Mouse (Mus musculus) Muller cell, postnatal 12 days (primary cell): ENCODE measurements around the gene Mrps18c.
A peak's percentile ranks its signal among the peaks of the same experiment; 100 is the strongest.

Source experiments
- DNase-seq: peaks from one replicate; pipeline ENCODE4 v3.0.0-alpha.2; 2015; ENCODE audit errors: inconsistent ontology term

Gene Mrps18c

DNA sequence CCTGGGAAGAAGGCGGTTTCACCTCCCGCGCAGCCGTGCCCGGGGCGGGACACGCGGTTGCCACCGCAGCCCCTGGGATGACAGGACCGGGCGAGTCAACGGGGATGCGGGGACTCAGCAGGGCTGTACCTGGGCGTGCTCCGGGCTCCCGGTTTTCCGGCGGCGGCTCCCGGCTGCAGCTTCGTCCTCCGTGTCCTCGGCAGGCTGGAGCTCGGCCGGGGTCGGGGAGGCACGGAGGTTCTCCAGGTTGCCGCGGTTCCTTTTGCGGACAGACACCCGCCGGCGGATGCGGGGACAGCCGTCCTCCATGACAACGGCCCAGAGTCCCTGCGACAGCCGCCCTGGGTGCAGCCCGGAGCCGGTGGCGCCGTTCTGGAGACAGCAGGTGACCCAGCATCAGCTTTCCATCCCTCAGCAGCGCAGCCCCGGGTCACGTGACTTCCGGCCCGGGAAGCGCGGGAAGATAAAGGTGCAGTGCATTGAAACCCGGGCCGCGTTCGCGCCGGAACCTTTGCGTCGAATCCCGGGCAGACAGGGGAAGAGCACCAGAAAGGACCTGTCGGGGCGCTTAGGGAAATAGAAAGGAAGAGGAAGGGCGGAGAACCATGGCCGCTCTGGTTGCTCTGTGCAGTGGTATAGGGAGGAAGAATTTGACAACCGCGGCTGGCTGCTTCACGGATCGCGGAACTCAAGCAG lies at the start of gene Mrps18c, which contains the start of gene Helq:
Gene Mrps18c, plus strand, starts transcription at position 463 of the 696 bp plus-strand sequence.
Gene Helq, minus strand, starts transcription at position 434 of the 696 bp plus-strand sequence.
- peak; percentile 95 for DNase-seq

DNA sequence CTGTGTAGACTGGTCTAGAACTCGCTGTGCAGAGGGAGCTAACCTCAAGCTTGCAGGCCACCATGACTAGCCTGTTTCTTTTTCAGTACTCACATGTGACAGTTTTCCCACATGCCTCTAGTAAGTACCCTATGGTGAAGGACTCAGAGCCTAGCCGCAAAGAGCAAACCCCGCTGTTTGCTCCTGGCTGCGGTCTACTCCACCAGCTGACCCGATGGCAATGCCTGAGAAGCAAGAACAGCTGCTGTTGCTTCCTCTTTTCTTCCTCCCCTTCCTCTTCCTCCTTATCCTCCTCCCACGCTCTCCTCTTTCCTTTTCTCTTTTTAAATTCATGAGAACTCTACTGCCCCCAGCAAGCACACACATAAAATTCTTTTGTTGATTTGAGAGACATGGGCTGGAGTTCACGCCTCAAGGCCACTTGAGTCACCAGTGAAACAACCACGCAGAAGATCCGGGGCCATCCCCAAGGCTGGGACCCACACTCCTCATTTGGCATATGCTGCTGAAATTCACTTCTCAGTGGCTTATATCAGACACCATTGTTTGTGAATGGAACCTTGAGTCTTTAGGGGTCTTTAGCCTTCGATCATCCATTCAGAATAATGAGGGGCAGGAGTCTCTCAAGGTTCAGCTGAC lies 47.7 kb upstream of the Mrps18c start:
- DNase-seq = no peak

DNA sequence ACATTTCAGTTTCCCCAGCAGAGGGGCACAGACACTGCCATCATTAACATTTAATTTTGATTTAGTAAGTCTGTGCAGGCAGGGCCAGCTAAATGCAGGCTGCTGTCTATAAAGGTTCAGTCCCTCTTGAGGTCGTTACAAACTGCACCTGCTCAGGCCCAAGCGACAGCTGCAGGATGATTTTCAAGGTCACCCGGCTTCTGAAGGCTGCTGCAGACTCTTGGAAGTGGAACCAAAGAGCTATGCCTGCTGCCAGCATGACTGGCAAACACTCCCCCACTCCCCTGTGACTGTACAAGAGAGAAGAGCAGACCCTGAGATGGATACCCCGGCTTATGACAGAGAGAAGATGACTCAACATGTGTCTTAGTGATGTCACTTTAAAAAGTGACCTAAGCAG lies 46.8 kb upstream of the Mrps18c start:
- no peak for DNase-seq

DNA sequence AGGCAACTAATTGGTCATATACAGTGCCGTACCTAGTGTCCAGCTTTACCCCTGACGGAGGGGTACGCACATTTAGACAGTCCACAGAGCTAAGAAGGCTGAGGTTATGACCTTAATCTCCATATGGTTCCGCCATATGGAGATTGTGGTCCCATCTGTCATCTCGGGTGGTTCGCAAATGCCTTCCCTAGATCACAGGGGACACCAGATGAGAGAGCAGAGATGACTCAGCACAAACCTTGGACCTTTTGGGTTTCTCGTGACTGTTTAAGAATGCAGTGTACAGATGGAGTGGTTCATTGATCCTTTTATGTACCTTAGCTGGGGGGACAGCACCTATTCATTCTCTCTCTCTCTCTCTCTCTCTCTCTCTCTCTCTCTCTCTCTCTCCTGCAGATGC lies 45.0 kb upstream of the Mrps18c start:
- no peak for DNase-seq

DNA sequence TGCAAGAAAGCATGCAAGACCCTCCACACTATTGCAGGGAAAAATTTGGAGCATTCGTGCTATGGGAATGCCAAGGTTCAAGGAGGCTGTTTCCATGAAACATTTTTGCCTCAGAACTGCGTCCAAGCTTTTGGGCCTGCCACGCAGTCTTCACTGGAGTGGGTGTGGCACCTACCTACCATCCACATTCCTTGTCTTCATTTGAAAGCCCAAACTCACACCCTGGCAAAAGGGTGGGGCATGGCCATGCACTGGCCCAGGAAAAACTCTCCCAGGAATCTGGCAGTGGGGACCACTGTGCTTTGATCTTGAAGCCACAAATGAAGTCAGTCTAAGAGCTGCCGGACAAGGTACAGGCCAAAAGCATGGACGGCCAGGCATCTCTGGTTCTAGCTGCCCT lies 40.3 kb upstream of the Mrps18c start:
- no peak for DNase-seq

DNA sequence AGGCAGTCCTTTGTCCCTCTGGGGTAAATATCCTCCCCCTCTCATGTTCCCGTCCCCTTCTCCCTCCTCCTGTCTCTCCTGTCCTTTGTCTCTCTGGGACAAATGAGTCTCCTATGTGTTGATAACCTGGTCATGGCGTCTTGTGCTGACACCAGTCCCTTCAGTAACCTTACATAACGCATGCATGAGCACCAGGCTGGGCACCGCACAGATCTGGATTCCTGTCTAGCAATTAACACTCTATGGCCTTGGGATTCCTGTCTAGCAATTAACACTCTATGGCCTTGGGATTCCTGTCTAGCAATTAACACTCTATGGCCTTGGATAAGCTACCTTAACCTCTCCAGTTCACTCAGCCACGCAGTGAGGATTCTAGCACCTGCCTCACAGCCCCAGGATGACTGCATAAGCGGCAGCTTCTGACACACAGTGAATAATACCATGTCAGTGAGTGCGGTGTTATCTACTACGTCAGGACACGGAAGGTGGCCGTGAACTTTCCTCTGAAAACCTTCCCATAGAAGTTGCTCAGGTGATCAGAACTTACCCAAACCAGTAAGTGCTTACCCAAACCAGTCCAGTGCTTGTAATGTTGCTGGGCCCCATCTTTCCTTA lies 38.3 kb upstream of the Mrps18c start:
- no peak for DNase-seq

DNA sequence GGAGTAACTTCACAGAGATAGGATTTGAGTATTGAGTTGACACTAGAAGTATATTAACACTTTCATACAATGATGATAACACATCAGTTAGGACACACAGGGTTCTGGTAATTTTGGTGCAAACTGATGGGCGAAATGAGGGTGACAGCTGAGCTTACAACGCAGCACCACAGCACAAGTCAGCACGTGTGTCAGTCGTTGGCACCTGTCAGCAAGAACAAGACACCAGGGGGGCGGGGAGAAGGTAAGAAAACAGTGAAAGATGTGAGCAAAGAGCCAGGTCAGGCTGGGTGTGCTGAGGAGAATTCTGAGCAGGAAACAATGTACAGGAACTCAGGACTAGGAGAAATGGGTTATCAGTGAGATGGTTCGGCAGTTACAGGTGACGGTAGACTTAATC lies 36.7 kb upstream of the Mrps18c start:
- DNase-seq = no peak

DNA sequence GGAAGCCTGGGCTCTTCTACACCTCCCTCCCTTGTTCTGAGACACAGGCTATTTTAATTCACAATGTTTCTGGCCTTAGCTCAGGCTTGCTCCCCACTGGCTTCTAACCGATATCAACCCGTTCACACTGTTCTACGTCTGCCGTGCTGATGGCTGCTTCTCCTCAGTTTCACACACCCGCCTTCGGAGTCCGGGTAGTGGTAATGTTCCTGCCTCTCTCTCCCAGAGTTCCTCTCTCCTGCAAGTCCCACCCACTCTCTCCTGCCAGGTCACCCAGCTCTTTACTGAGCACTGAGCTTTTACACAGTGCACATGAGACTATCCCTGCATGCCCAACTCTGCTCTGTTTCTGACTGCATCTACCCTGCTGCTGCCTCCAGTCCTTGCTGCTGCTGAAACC lies 32.4 kb upstream of the Mrps18c start:
- no peak for DNase-seq

DNA sequence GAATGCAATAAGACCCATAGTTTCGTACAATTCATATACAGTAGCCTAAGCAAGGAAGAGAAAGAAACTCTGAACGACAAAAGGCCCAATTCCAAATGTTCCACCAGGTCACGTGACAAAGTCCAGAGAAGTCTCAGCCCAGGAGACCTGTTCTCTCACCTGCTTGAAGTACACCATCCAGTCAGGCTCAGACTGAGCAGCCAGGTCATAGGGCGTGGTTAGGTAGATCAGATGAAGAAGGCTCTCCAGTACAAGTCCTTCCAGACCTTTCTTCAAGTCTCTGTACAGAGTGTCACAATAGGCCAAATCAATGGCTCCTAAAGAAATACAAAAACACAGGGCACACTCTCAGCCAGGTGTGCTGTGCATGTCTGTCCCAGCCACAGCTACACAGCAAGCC lies 26.9 kb upstream of the Mrps18c start:
- no peak for DNase-seq

DNA sequence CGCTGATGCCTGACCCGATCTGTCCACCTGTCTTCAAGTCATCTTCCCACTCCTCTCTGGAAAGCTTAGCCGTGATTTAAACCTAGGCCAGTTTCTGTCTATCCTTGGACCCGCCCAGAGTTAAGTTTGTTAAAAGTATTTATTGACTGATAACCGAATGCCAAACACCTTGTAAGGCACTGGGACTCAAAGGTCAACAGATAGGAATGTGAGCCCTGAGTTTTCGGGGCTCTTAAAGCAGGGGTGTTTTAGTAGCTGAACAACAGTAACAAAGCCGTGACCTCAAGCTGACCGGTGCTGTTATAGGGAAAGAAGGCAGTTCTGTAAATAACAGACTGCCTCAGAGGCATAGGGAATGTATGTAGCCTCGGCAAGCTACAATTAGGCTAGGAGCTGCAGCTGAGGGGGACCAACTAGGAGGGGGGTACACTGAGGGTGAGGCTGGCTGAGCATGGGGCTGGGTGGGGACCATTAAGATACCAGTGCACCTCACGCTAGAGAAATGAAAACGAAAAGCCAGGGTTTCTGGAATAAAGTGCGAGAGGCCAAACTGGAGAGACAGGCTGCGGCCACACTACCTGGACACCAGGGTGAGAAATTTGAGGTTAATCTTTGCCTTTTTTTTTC lies 22.5 kb upstream of the Mrps18c start:
- no peak for DNase-seq

DNA sequence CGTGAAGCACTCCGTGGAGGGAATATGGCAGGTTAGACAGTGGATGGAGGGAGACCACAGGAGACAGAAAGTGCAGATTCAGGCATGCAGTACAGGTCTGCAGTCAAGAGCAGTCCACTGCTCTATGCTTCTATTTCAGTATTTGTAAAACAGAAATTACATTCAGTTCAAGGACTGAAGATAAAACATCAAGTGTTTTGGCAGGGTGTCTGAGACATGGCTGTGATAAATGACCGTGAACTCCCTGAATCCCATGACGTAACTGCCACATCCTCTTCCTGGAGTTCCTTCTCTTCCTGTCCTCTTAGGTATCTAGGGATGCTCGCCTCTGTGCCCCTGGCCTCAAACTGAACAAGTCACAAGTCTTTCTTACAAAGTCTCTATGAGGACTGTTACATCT lies 21.5 kb upstream of the Mrps18c start:
- DNase-seq = no peak

DNA sequence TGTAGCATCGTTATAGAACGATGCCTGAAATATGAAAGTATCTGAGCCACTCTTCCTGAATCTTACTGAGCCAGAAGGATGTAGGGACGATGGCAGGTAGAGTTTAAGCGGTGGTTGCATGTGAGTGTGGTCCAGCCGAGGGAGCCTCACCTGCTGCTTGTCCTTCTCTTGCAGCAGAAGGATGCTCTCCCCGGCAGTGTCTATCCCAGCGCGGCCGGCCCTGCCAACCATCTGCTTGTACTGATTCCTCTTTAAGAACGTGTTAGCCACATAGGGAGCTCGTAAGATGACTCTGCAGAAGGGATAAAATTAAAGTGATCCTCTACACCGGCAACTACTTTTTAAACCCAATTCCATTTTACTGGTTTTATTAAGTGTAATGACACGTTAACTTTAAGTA lies 19.4 kb upstream of the Mrps18c start:
- DNase-seq = no peak

DNA sequence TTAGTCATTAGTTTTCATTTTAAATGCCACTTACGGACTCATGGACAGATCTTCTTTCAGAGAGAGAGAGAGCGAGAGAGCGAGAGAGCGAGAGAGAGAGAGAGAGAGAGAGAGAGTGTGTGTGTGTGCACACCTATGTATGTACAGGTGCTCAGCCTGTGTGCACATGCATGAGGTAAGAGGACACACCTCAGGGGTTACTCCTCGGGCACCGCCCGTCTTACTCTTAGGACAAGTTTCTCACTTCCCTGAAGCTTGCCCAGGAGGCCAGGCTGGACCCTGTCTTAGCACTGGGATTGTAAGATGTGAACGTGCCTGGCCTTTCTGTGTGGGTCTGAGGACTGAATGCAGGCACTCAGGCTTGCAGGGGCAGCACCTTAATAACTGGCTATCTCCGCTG lies 10.9 kb upstream of the Mrps18c start:
- no peak for DNase-seq

DNA sequence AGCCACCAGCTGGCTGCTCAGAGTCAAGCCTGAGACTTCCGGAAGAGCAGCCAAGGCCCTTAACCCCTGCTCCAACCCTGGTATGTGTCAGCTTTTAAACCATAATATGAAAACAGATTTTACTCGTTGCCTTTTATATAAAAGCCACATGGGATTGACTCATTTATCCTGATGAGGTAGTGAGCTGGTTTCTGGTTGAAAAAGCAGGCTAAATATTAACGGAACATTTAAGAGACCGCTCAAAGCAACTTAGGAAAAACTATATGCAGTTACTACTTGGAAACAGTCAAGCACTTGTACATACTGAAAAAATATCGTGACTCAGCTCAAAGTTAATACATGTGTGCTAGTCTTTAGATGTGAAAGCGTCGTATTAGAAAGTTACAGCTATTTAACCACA lies 6.2 kb upstream of the Mrps18c start:
- no peak for DNase-seq

DNA sequence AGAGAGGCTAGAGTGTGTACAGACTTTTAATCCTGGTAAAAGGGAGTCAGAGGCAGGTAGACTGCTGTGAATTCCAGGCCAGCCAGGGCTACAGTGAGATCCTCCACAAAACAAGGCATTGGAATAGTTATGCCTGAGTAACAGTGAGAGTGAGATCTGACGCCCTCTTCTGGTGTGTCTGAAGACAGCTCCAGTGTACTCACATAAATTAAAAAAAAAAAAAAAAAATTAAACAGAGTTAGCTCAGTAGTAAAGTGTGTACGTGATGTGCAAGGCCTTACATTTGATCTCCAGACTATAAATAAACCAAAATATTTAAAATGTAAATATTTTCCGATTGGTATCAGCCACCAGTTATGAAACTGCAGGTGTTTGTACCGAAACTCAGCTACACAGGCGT lies 4.3 kb upstream of the Mrps18c start:
- no peak for DNase-seq

DNA sequence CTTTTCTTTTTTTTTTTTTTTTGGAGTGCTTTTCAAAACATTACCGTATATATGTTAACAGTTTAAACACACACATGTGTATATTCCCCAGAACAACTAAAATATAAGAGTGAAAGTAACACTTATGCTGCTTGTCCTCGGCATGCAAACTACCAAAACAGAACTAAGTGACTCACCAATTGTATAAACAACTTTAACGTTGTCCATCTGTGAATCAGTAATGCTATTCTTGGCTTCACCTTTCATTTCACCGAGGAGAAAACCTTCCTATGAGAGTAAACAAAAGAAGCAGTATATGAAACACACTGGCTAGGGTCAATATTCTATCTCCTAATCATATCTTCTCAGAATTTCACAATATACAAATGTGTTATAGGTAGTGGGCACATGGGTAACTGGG lies 19.9 kb downstream of the Mrps18c start:
- DNase-seq = no peak

DNA sequence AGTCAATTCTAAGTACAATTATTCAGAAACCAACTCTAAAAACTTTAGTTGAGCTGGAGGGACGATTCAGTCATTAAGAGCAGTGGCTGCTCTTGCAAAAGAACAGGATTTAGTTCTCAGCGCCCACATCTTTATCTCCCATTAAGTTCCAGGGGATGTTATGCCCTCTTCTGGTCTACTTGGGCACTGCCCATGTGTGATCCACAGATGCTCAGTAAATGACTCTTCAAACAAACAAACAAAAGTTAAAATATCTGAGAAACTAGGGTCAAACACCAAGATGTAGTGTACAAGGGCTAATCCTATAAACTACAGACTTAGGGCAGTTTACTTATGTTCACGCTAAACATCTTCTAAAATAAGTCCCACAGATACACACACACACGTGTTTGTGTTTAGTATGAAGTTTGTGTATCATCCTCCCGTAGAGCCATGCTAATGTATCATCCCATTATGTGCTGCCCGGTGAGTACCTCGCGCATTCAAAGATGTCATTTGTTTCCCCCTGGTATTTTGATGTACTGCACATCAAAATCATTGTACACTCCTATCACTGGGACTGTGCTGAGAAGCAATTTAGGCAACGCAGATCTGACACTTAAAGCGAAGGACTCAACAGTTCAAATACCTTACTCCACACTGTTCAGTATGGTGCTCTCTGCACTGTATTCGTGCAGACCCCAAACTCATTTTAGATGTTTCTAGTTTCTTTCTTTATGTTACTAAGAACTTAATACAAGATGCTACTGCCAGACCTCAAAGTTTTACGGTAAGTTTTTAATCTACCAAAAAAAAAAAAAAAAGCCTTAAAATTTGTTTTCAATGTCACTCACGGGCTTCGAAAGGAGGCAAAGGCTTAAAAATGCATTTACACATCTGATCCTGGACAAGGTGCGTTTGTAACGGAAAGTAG lies 21.4 kb downstream of the Mrps18c start:
- DNase-seq = peak; percentile 12

DNA sequence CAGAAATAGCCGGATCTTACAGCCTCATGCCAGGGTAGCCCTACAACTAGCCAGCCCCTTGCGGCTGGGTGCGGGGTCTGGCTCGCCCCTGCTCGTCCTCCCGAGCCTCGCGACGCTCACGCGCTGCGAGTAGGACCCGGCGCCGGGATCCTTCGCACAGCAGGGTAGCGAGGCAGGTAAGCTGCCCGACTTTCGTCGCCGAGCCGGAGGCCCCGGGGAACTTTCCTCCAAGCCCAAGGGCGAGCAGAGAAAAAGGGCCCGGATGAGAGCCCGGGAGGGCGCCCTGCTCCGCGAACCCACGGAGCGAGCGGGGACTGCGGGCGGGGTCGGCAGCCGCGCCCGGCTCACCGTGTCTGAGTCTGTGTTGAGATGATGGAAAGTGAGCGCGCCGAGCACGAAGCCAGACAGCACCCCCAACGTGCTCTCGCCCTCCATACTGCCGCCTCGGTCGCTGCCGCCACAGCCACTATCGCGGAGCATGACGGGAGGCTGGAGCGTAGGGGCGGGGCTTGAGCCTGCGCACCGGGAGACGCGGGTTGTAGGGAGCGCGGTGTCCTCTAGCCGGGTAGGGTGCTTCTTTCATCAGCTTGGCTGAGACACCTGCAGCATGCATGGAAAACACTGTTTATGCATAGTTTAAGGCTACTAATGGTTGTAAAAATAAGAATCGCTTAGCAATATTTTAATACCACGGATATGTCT lies 22.2 kb downstream of the Mrps18c start, which contains the start of gene Abraxas1:
Gene Abraxas1, minus strand, starts transcription at position 483 of the 702 bp plus-strand sequence.
- peak; percentile 82 for DNase-seq

DNA sequence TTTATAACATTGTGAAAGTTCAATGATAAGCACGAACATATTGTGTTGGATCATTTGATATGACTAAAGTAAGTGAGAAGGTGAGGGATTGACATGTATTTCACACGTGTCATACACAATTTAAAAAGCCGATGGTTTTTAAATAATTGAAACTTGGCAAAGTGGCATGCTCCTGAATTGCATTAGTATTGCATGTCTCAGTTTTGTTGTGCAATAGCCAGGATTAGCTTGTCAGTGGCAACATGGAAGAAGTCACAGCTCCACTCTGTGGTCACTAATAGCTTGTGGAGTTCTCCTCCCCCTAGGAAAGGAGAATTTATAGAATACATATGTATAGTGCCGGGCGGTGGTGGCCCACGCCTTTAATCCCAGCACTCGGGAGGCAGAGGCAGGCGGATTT lies 22.9 kb downstream of the Mrps18c start:
- no peak for DNase-seq

DNA sequence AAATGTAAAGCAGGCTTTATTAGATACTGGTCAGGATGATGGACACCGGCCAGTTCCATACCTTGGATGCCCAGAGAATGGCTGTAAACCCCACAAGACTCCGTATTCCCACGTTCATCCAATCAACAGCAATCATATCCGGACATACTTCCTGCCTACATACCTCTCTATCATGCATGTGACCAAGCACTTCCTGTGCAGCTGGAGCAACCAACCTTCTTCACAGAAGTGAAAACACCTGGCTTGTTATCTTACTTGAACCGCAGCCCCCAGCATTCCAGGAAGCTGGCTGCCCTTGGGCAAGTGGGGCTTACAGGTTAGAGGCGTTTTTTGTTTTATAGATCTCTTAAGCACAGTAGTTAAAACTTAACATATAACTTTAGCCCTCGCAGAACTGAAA lies 24.4 kb downstream of the Mrps18c start:
- no peak for DNase-seq

DNA sequence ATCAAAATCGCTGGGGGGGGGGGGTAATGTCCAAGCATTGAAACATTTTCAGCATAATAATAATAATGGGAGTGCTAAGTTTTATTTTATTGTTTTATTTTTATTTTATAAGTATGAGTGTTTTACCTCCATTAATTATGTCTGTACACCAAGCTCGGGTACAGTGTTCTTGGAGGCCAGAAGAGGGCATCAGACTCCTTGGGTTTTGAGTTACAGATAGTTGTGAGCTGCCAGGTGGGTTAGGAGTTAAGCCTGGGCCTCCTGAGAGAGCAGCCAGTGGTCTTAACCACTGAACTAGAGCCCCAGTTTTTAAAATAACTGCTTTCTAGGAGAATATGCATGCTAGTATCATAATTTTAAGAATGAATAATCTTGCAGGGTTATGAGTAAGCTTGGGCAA lies 27.5 kb downstream of the Mrps18c start:
- no peak for DNase-seq
